Mouse (Mus musculus) megakaryocyte, embryonic 14.5 days (primary cell): ENCODE results near the gene Reep3.

Source experiments
- FLI1 ChIP-seq: IDR thresholded peaks from 2 replicates; pipeline ENCODE4 v1.6.1; 2012; ENCODE audit warnings: low read length, inconsistent platforms, mixed read lengths
- GATA1 ChIP-seq: IDR thresholded peaks from 3 replicates; pipeline ENCODE4 v1.6.1; 2012; ENCODE audit warnings: mixed read lengths, low read length, inconsistent platforms, borderline replicate concordance

DNA sequence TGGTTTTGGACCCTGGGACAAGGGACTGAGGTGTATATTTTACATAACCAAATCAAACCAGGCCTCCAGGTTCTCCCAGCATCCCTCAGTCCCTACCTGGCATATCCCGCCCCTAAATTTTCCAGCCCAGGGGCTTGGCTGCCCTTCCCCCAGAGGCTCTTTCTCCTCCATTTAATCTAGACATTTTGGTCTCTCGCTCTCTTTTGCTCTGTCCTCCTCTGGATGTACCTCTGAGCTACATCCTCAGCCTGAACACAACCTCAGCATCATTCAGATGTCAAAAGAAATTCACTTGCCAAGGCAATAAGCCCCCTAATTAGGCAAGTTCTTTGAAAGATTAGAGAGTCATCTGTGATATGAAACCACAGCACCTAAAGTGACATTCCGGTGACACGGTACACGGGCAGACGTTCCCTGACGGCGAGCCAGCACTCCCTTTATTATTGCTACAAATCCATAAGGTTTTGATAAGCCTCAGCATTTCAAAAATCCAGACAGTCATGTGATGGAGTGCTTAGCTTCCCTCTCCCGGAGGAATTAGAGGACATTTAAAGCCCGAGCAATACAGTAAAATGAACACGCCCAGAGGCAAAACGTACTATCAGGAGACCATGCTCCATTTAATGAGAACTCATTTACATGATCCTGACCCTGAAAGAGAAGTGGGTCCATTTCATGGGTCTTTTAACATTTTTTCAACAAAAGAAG, 51.4 kb downstream of the Reep3 start:
- TF ChIP-seq GATA1: no peak
- no peak for TF ChIP-seq FLI1
